Mouse (Mus musculus): ENCODE results near the gene Taar1. TPM values are rescaled to one million over a fixed set of nuclear protein-coding genes. Genes with fewer than 3 reads are reported as not detected.

Gene Taar1
- total RNA-seq (2014; rRNA removed) (not detected in 2 replicates), polyA plus RNA-seq (2015; fragmentation: Nextera tagmentation; extraction: Ambion mirVana) (not detected in 2 replicates)

DNA sequence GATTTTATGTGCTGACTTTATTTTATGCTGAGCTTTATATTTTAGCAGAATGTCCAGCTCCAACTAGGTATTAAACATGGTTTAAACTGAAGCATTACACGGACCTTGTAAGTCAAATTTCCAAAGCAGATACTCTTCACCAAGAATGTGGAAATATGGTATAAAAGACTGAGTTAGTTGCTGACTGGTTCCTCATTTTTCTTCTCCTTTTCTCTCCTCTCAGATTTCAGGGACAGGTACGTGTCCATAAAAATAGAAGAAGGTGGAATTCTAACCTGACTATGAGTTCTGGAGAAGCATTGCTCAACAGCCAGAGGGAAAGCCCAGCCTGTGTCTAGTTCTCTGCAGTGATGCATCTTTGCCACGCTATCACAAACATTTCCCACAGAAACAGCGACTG, at the start of gene Taar1:
Gene Taar1 (plus strand): TSS at position 301 of the 400 bp plus-strand sequence.
- H3K4me1 ChIP-seq (ENCODE audit: insufficient read depth, low read length), result no peaks in the 10 kb centered on the region
- H3K36me3 ChIP-seq (ENCODE audit: insufficient read depth, low read length), result no peaks in the 10 kb centered on the region
- no peak within 1 kb of the TSS for H3K4me3 ChIP-seq (ENCODE audit: low read depth, low read length)
- ATAC-seq (ENCODE audit: low FRiP score), result no peak
- whole genome bisulfite sequencing, result 83% methylated on average over 4 of the region's 4 CpGs
- H3K4me2 ChIP-seq (ENCODE audit: low read depth, low read length, poor library complexity, severe bottlenecking), result no peak within 1 kb of the TSS
- no peaks in the 10 kb centered on the region for H3K9me3 ChIP-seq (ENCODE audit: low read length)
- no peaks in the 10 kb centered on the region for H3K27me3 ChIP-seq (ENCODE audit: insufficient read depth, low read length)
- DNase-seq (ENCODE audit: low spot score), result no peak
- no peak within 1 kb of the TSS for H3K27ac ChIP-seq (ENCODE audit: low read depth, low read length)
- H3K9ac ChIP-seq (replicated peaks; ENCODE audit: low read length, poor library complexity, severe bottlenecking), result no peak within 1 kb of the TSS
- TF ChIP-seq CTCF (IDR thresholded peaks at IDR 0.05), result no peak

GRCm38 (mm10) chr10:23880695-23881094, 39.5 kb upstream of the Taar1 start:
- H3K36me3 ChIP-seq (ENCODE audit: insufficient read depth, low read length), result no peaks in the 10 kb centered on the region
- H3K27me3 ChIP-seq (ENCODE audit: insufficient read depth, low read length), result no peaks in the 10 kb centered on the region
- TF ChIP-seq CTCF (IDR thresholded peaks at IDR 0.05), result peak; percentile 35; the same call in 1 of the 2 replicates
- H3K27ac ChIP-seq (ENCODE audit: low read depth, low read length), result no peak overlapping the region
- H3K4me1 ChIP-seq (ENCODE audit: insufficient read depth, low read length), result no peaks in the 10 kb centered on the region
- WGBS, result 93% methylated on average over 6 of the region's 6 CpGs
- ATAC-seq (ENCODE audit: low FRiP score), result no peak
- H3K4me2 ChIP-seq (ENCODE audit: low read depth, low read length, poor library complexity, severe bottlenecking), result no peak overlapping the region
- DNase-seq (ENCODE audit: low spot score), result no peak
- no peak overlapping the region for H3K9ac ChIP-seq (replicated peaks; ENCODE audit: low read length, poor library complexity, severe bottlenecking)
- H3K4me3 ChIP-seq (ENCODE audit: low read depth, low read length), result no peak overlapping the region
- no peaks in the 10 kb centered on the region for H3K9me3 ChIP-seq (ENCODE audit: low read length)

GRCm38 (mm10) chr10:23884910-23885309, 35.2 kb upstream of the Taar1 start:
- no peak for TF ChIP-seq CTCF (IDR thresholded peaks at IDR 0.05)
- ATAC-seq (ENCODE audit: low FRiP score), result no peak
- Histone ChIP-seq H3K27ac (ENCODE audit: low read depth, low read length) (no peak overlapping the region), H3K27me3 (ENCODE audit: insufficient read depth, low read length) (no peaks in the 10 kb centered on the region), H3K9me3 (ENCODE audit: low read length) (no peaks in the 10 kb centered on the region), H3K36me3 (ENCODE audit: insufficient read depth, low read length) (no peaks in the 10 kb centered on the region), H3K9ac (replicated peaks; ENCODE audit: low read length, poor library complexity, severe bottlenecking) (no peak overlapping the region), H3K4me3 (ENCODE audit: low read depth, low read length) (no peak overlapping the region), H3K4me1 (ENCODE audit: insufficient read depth, low read length) (no peaks in the 10 kb centered on the region), H3K4me2 (ENCODE audit: low read depth, low read length, poor library complexity, severe bottlenecking) (no peak overlapping the region)
- WGBS, result 100% methylated on average over 1 of the region's 1 CpGs
- DNase-seq (ENCODE audit: low spot score), result no peak

- 77% methylated on average over 3 of the region's 3 CpGs for WGBS
- ATAC-seq (ENCODE audit: low FRiP score), result no peak
- Histone ChIP-seq H3K4me3 (ENCODE audit: low read depth, low read length) (no peak overlapping the region), H3K4me2 (ENCODE audit: low read depth, low read length, poor library complexity, severe bottlenecking) (no peak overlapping the region), H3K27ac (ENCODE audit: low read depth, low read length) (no peak overlapping the region), H3K9me3 (ENCODE audit: low read length) (no peaks in the 10 kb centered on the region), H3K27me3 (ENCODE audit: insufficient read depth, low read length) (no peaks in the 10 kb centered on the region), H3K36me3 (ENCODE audit: insufficient read depth, low read length) (no peaks in the 10 kb centered on the region), H3K9ac (replicated peaks; ENCODE audit: low read length, poor library complexity, severe bottlenecking) (no peak overlapping the region), H3K4me1 (ENCODE audit: insufficient read depth, low read length) (no peaks in the 10 kb centered on the region)
- DNase-seq (ENCODE audit: low spot score), result no peak
- TF ChIP-seq CTCF (IDR thresholded peaks at IDR 0.05), result no peak
Measured at GRCm38 (mm10) chr10:23886060-23886459, 34.1 kb upstream of the Taar1 start.

DNA sequence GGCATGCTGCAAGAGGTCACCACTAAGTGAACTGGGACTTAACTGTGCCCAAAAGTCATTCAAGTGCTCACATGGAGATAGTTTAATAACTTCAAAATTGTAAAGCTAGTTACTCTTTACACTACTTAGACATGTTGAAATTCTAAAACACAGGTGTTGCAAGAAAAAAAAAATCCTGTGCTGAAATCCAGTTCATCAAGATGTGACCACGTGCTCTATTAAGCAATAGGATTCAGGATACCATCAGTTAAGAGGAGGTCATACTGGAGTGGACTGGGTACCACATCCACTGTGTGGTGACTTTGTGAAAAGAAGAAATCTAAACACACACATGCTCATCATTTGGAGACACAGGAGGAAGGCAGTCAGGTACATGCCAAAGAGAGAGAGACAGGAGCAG, 27.2 kb upstream of the Taar1 start:
- no peaks in the 10 kb centered on the region for H3K4me1 ChIP-seq (ENCODE audit: insufficient read depth, low read length)
- H3K9me3 ChIP-seq (ENCODE audit: low read length), result no peaks in the 10 kb centered on the region
- no peak for DNase-seq (ENCODE audit: low spot score)
- 93% methylated on average over 1 of the region's 1 CpGs for WGBS
- H3K27me3 ChIP-seq (ENCODE audit: insufficient read depth, low read length), result no peaks in the 10 kb centered on the region
- ATAC-seq (ENCODE audit: low FRiP score), result no peak
- TF ChIP-seq CTCF (IDR thresholded peaks at IDR 0.05), result no peak
- no peak overlapping the region for H3K4me3 ChIP-seq (ENCODE audit: low read depth, low read length)
- H3K27ac ChIP-seq (ENCODE audit: low read depth, low read length), result no peak overlapping the region
- no peaks in the 10 kb centered on the region for H3K36me3 ChIP-seq (ENCODE audit: insufficient read depth, low read length)
- no peak overlapping the region for H3K4me2 ChIP-seq (ENCODE audit: low read depth, low read length, poor library complexity, severe bottlenecking)
- no peak overlapping the region for H3K9ac ChIP-seq (replicated peaks; ENCODE audit: low read length, poor library complexity, severe bottlenecking)

DNA sequence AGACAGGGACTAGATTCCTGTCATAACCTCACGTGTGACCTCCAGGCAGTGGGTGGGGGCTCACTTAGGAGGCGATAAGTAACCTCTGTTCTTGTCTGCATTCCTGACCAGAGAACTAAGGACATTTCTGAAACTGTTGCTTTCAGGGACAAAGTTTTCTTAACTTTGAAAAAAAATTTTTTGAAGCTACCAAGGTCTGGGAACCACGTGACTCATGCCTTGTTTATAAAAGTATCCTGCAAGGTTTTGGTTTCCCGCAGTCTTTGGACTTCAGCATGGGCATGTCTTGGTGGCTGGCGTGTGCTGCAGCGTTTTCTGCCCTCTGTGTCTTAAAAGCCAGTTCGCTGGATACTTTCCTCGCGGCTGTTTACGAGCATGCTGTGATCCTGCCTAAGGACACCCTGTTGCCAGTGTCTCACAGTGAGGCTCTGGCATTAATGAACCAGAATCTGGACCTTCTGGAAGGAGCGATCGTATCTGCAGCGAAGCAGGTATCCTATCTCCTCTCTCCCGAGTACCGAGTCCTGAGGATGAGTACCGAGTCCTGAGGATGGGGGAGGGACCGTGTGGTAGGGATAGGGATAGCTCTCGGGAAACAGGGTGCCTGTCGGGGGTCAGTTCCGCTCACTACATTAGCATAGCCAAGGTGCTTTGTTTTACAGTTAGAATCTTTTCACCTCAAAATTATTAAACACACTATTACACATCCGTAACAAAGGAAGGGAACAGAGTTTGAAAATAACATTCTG, 25.4 kb upstream of the Taar1 start, which contains the start of gene Vnn1:
Gene Vnn1 (plus strand): TSS at position 88 of the 749 bp plus-strand sequence.
- DNase-seq (ENCODE audit: low spot score), result no peak
- H3K9me3 ChIP-seq (ENCODE audit: low read length), result no peaks in the 10 kb centered on the region
- H3K4me2 ChIP-seq (ENCODE audit: low read depth, low read length, poor library complexity, severe bottlenecking), result peak within 1 kb of the TSS; percentile 34
- H3K27me3 ChIP-seq (ENCODE audit: insufficient read depth, low read length), result no peaks in the 10 kb centered on the region
- H3K9ac ChIP-seq (replicated peaks; ENCODE audit: low read length, poor library complexity, severe bottlenecking), result no peak within 1 kb of the TSS
- H3K4me1 ChIP-seq (ENCODE audit: insufficient read depth, low read length), result no peaks in the 10 kb centered on the region
- 39% methylated on average over 21 of the region's 21 CpGs for WGBS
- TF ChIP-seq CTCF (IDR thresholded peaks at IDR 0.05), result no peak
- peak within 1 kb of the TSS; percentile 5 for H3K4me3 ChIP-seq (ENCODE audit: low read depth, low read length)
- no peak within 1 kb of the TSS for H3K27ac ChIP-seq (ENCODE audit: low read depth, low read length)
- no peak for ATAC-seq (ENCODE audit: low FRiP score)
- no peaks in the 10 kb centered on the region for H3K36me3 ChIP-seq (ENCODE audit: insufficient read depth, low read length)
